Mouse (Mus musculus): ENCODE data around the gene Lif. TPM values are rescaled to one million over a fixed set of nuclear protein-coding genes. Genes with fewer than 3 reads are reported as not detected.

Gene Lif
- polyA plus RNA-seq, 1 experiment from 2014 or later = 0.21 TPM

- 69% methylated on average over 16 of the region's 16 CpGs for WGBS
- H3K36me3 ChIP-seq = no peaks in the 10 kb centered on the region
- no peak for DNase-seq (ENCODE audit: low spot score)
Observed at GRCm38 (mm10) chr11:4235665-4236545, 21.5 kb upstream of the Lif start, which contains the start of gene Osm. Osm (plus strand) TSS chr11:4236420.

GRCm38 (mm10) chr11:4236546-4237067, 20.8 kb upstream of the Lif start:
- no peak for DNase-seq (ENCODE audit: low spot score)
- no peaks in the 10 kb centered on the region for H3K9me3 ChIP-seq
- H3K27me3 ChIP-seq (ENCODE audit: insufficient read depth, poor library complexity, severe bottlenecking) = peaks cover 8% of the 10 kb centered on the region; the same call in 1 of the 2 replicates
- 0 out of 2 replicates have a peak, but pooled peaks cover 5% of the 10 kb centered on the region for H3K4me1 ChIP-seq
- no peak overlapping the region for H3K27ac ChIP-seq
- no peak overlapping the region for H3K4me3 ChIP-seq
- H3K36me3 ChIP-seq = no peaks in the 10 kb centered on the region
- WGBS = 88% methylated on average over 21 of the region's 21 CpGs

More at GRCm38 (mm10) chr11:4235665-4236545, 21.5 kb upstream of the Lif start, which contains the start of gene Osm:
- Histone ChIP-seq H3K27ac (no peak within 1 kb of the TSS), H3K4me1 (0 out of 2 replicates have a peak, but pooled peaks cover 5% of the 10 kb centered on the region), H3K4me3 (no peak within 1 kb of the TSS), H3K9me3 (no peaks in the 10 kb centered on the region), H3K27me3 (ENCODE audit: insufficient read depth, poor library complexity, severe bottlenecking) (peaks cover 8% of the 10 kb centered on the region; the same call in 1 of the 2 replicates)

GRCm38 (mm10) chr11:4237389-4237912, 19.9 kb upstream of the Lif start:
- H3K36me3 ChIP-seq = no peaks in the 10 kb centered on the region
- WGBS = 77% methylated on average over 18 of the region's 18 CpGs
- H3K27ac ChIP-seq = no peak overlapping the region
- H3K27me3 ChIP-seq (ENCODE audit: insufficient read depth, poor library complexity, severe bottlenecking) = peaks cover 8% of the 10 kb centered on the region; the same call in 1 of the 2 replicates
- H3K4me3 ChIP-seq = no peak overlapping the region
- DNase-seq (ENCODE audit: low spot score) = no peak
- H3K9me3 ChIP-seq = no peaks in the 10 kb centered on the region
- H3K4me1 ChIP-seq = 0 out of 2 replicates have a peak, but pooled peaks cover 4% of the 10 kb centered on the region

- H3K9me3 ChIP-seq = no peaks in the 10 kb centered on the region
- no peak overlapping the region for H3K4me3 ChIP-seq
- DNase-seq (ENCODE audit: low spot score) = no peak
- WGBS = 84% methylated on average over 6 of the region's 6 CpGs
- H3K4me1 ChIP-seq = no peaks in the 10 kb centered on the region
- H3K36me3 ChIP-seq = no peaks in the 10 kb centered on the region
- no peak overlapping the region for H3K27ac ChIP-seq
- H3K27me3 ChIP-seq (ENCODE audit: insufficient read depth, poor library complexity, severe bottlenecking) = peaks cover 8% of the 10 kb centered on the region; the same call in 1 of the 2 replicates
Observed at GRCm38 (mm10) chr11:4238167-4238566, 19.2 kb upstream of the Lif start.

DNA sequence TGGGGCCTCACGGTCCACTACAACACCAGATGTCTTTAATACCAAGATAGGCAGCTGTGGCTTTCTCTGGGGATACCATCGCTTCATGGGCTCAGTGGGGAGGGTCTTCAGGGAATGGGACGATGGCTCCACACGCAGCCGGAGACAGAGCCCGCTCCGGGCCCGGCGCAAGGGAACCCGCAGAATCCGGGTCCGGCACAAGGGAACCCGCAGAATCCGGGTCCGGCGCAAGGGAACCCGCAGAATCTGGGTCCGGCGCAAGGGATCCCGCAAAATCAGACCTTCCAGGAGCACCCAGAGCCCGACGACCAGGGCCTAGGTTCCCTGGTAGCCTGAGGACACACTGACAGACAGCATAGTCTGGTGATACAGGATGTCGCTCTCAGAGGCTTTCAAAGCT, 17.7 kb upstream of the Lif start:
- no peaks in the 10 kb centered on the region for H3K4me1 ChIP-seq
- H3K27ac ChIP-seq = no peak overlapping the region
- no peak overlapping the region for H3K4me3 ChIP-seq
- peaks cover 8% of the 10 kb centered on the region; the same call in 1 of the 2 replicates for H3K27me3 ChIP-seq (ENCODE audit: insufficient read depth, poor library complexity, severe bottlenecking)
- 84% methylated on average over 23 of the region's 23 CpGs for WGBS
- no peaks in the 10 kb centered on the region for H3K9me3 ChIP-seq
- H3K36me3 ChIP-seq = no peaks in the 10 kb centered on the region
- no peak for DNase-seq (ENCODE audit: low spot score)

GRCm38 (mm10) chr11:4240151-4240550, 17.2 kb upstream of the Lif start:
- Histone ChIP-seq H3K9me3 (no peaks in the 10 kb centered on the region), H3K4me1 (no peaks in the 10 kb centered on the region), H3K27me3 (ENCODE audit: insufficient read depth, poor library complexity, severe bottlenecking) (peaks cover 8% of the 10 kb centered on the region; the same call in 1 of the 2 replicates), H3K27ac (no peak overlapping the region), H3K4me3 (no peak overlapping the region), H3K36me3 (no peaks in the 10 kb centered on the region)
- 74% methylated on average over 7 of the region's 7 CpGs for WGBS
- no peak for DNase-seq (ENCODE audit: low spot score)

- Histone ChIP-seq H3K9me3 (no peaks in the 10 kb centered on the region), H3K27me3 (ENCODE audit: insufficient read depth, poor library complexity, severe bottlenecking) (peaks cover 8% of the 10 kb centered on the region; the same call in 1 of the 2 replicates), H3K4me3 (no peak overlapping the region), H3K36me3 (no peaks in the 10 kb centered on the region), H3K4me1 (no peaks in the 10 kb centered on the region), H3K27ac (no peak overlapping the region)
- no peak for DNase-seq (ENCODE audit: low spot score)
- WGBS = 81% methylated on average over 4 of the region's 4 CpGs
Observed at GRCm38 (mm10) chr11:4241180-4241579, 16.2 kb upstream of the Lif start.

- Histone ChIP-seq H3K27me3 (ENCODE audit: insufficient read depth, poor library complexity, severe bottlenecking) (no peaks in the 10 kb centered on the region), H3K4me3 (no peak overlapping the region), H3K9me3 (no peaks in the 10 kb centered on the region), H3K4me1 (no peaks in the 10 kb centered on the region), H3K36me3 (no peaks in the 10 kb centered on the region), H3K27ac (no peak overlapping the region)
- DNase-seq (ENCODE audit: low spot score) = no peak
- 76% methylated on average over 6 of the region's 6 CpGs for WGBS
Observed at GRCm38 (mm10) chr11:4246126-4246525, 11.2 kb upstream of the Lif start.

GRCm38 (mm10) chr11:4246623-4247022, 10.7 kb upstream of the Lif start:
- Histone ChIP-seq H3K4me1 (no peaks in the 10 kb centered on the region), H3K36me3 (no peaks in the 10 kb centered on the region), H3K27me3 (ENCODE audit: insufficient read depth, poor library complexity, severe bottlenecking) (no peaks in the 10 kb centered on the region), H3K4me3 (no peak overlapping the region), H3K27ac (no peak overlapping the region), H3K9me3 (no peaks in the 10 kb centered on the region)
- WGBS = 66% methylated on average over 4 of the region's 4 CpGs
- DNase-seq (ENCODE audit: low spot score) = no peak

GRCm38 (mm10) chr11:4247201-4247959, 10.0 kb upstream of the Lif start:
- no peak overlapping the region for H3K4me3 ChIP-seq
- no peaks in the 10 kb centered on the region for H3K27me3 ChIP-seq (ENCODE audit: insufficient read depth, poor library complexity, severe bottlenecking)
- H3K27ac ChIP-seq = no peak overlapping the region
- 75% methylated on average over 14 of the region's 14 CpGs for WGBS
- no peak for DNase-seq (ENCODE audit: low spot score)
- H3K9me3 ChIP-seq = no peaks in the 10 kb centered on the region
- H3K4me1 ChIP-seq = no peaks in the 10 kb centered on the region
- H3K36me3 ChIP-seq = no peaks in the 10 kb centered on the region

DNA sequence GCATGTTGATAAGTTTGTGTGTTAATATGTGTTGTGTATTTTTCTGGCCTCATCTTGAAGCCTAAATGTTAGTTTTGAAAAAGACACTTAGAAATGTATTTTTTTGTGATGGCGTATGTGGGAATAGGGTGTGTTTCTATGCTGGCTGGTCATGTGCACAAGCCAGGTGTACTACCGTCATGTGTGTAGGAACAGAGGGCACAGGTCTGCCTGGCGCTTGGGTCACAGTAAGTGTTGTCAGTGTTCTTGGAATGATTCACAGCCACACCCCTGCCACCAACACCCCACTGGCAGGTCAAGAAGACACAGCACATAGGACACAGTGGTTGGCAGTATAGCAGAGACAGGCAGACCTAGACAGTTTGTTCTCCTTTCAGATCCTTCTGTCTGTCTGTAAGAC, 8.2 kb upstream of the Lif start:
- H3K4me3 ChIP-seq = no peak overlapping the region
- 89% methylated on average over 3 of the region's 3 CpGs for WGBS
- no peaks in the 10 kb centered on the region for H3K27me3 ChIP-seq (ENCODE audit: insufficient read depth, poor library complexity, severe bottlenecking)
- no peaks in the 10 kb centered on the region for H3K9me3 ChIP-seq
- no peak for DNase-seq (ENCODE audit: low spot score)
- no peaks in the 10 kb centered on the region for H3K36me3 ChIP-seq
- H3K4me1 ChIP-seq = no peaks in the 10 kb centered on the region
- no peak overlapping the region for H3K27ac ChIP-seq

GRCm38 (mm10) chr11:4250290-4250689, 7.1 kb upstream of the Lif start:
- no peak for DNase-seq (ENCODE audit: low spot score)
- Histone ChIP-seq H3K27ac (no peak overlapping the region), H3K36me3 (no peaks in the 10 kb centered on the region), H3K4me1 (no peaks in the 10 kb centered on the region), H3K4me3 (no peak overlapping the region), H3K9me3 (no peaks in the 10 kb centered on the region), H3K27me3 (ENCODE audit: insufficient read depth, poor library complexity, severe bottlenecking) (no peaks in the 10 kb centered on the region)
- 72% methylated on average over 7 of the region's 7 CpGs for WGBS

All from heart, embryonic 10.5 days (tissue).